Mouse (Mus musculus) kidney, embryonic 14.5 days (tissue): ENCODE results near the gene H1foo. TPM values are rescaled to one million over a fixed set of nuclear protein-coding genes. Genes with fewer than 3 reads are reported as not detected.

Experiments used
- ATAC-seq: fragments of 200-750 bp; cut with Nextera tagmentation; 2 replicates; pipeline ENCODE4 v1.8.0; 2017; ENCODE audit warnings: moderate number of reproducible peaks, mild to moderate bottlenecking, moderate TSS enrichment, moderate library complexity; ENCODE audit not compliant: low FRiP score, low TSS enrichment
- H3K27ac ChIP-seq: fragments of 300-500 bp; sonication (generic); 2 replicates; pipeline ENCODE4 v1.5.1; 2014; ENCODE audit warnings: low read depth, mild to moderate bottlenecking, low read length, moderate library complexity, mixed read lengths
- H3K27me3 ChIP-seq: fragments of 300-500 bp; sonication (generic); 2 replicates; pipeline ENCODE4 v1.6.1; 2014; ENCODE audit warnings: mild to moderate bottlenecking, low read length; ENCODE audit not compliant: control insufficient read depth, insufficient read depth
- H3K36me3 ChIP-seq: fragments of 300-500 bp; sonication (generic); 2 replicates; pipeline ENCODE4 v1.6.1; 2014; ENCODE audit warnings: low read length, mixed read lengths; ENCODE audit not compliant: control insufficient read depth, insufficient read depth
- H3K4me1 ChIP-seq: fragments of 300-500 bp; sonication (generic); 2 replicates; pipeline ENCODE4 v1.6.1; 2014; ENCODE audit warnings: low read length, mixed read lengths; ENCODE audit not compliant: control insufficient read depth, insufficient read depth
- H3K4me2 ChIP-seq: fragments of 300-500 bp; sonication (generic); replicated peaks from 2 replicates; pipeline ENCODE4 v1.6.1; 2014; ENCODE audit warnings: low read depth, mild to moderate bottlenecking, low read length
- H3K4me3 ChIP-seq: fragments of 300-500 bp; sonication (generic); 2 replicates; pipeline ENCODE4 v1.5.1; 2014; ENCODE audit warnings: mild to moderate bottlenecking, low read length
- H3K9ac ChIP-seq: fragments of 300-500 bp; sonication (generic); 2 replicates; pipeline ENCODE4 v1.6.1; 2014; ENCODE audit warnings: low read depth, mild to moderate bottlenecking, low read length, moderate library complexity
- H3K9me3 ChIP-seq: fragments of 300-500 bp; sonication (generic); 2 replicates; pipeline ENCODE4 v1.6.1; 2016; ENCODE audit warnings: low read length; ENCODE audit not compliant: control insufficient read depth
- WGBS: fragments of 180-500 bp; shearing (Covaris S2); extraction: QIAGEN DNeasy Blood & Tissue Kit; methylation state at CpG from one replicate; pipeline ENCODE4 v1.1.7; 2014; 5-methylcytosine and 5-hydroxymethylcytosine counted together
- polyA plus RNA-seq: library from polyadenylated mRNA; unstranded; fragments of >200 nt; fragmentation: Nextera tagmentation; extraction: Ambion mirVana; gene quantifications from 2 replicates; pipeline ENCODE4 v1.2.1, GENCODE M21; 2014

H1foo gene
- not detected in 2 replicates for polyA plus RNA-seq

DNA sequence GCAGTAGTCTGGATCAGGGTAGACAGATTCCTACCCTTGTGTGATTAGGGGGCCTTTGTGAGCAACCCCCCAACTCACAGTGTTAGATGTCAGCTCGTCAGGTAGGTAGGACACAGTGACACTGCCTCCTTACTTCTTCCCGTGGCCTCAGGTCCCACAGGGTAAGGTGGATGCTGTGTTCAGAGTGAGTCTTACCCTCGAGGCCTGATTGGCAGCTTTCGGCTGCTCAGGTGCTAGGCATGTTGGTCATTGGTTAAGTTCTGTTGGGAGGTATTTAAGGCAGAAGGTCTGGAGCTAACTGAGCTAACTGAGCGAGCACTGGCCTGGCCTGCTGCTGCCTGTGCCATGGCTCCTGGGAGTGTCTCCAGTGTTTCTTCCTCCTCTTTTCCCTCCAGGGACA, at the start of gene H1foo:
Gene H1foo (plus strand): TSS at position 301 of the 400 bp plus-strand sequence.
- no peak within 1 kb of the TSS for H3K4me3 ChIP-seq
- no peaks in the 10 kb centered on the region for H3K27me3 ChIP-seq
- no peak within 1 kb of the TSS for H3K27ac ChIP-seq
- no peaks in the 10 kb centered on the region for H3K9me3 ChIP-seq
- no peaks in the 10 kb centered on the region for H3K36me3 ChIP-seq
- H3K4me2 ChIP-seq = no peak within 1 kb of the TSS
- no peak for ATAC-seq
- H3K4me1 ChIP-seq = peaks cover 7% of the 10 kb centered on the region; the same call in 1 of the 2 replicates
- H3K9ac ChIP-seq = no peak within 1 kb of the TSS
- WGBS = 84% methylated on average over 5 of the region's 5 CpGs

DNA sequence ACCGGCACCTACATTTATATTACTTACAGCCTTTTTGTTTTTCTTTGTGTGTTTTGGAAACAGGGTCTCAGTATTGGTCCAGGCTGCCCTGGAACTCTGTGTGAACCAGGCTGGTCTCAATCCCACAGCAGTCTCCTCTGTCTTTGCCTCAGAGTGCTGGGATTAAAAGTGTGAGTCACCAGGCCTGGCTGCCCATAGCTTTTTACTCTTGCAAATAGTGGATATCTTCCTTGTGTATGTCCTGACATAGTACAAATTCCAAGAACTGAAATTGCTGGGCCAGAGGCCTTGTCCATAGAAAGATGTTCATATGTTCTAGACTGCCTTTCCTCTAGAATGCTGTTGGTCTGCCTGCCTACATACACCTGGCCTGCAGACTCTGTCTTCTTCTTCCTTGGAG, 48.4 kb upstream of the H1foo start:
- WGBS = 80% methylated on average over 1 of the region's 1 CpGs

DNA sequence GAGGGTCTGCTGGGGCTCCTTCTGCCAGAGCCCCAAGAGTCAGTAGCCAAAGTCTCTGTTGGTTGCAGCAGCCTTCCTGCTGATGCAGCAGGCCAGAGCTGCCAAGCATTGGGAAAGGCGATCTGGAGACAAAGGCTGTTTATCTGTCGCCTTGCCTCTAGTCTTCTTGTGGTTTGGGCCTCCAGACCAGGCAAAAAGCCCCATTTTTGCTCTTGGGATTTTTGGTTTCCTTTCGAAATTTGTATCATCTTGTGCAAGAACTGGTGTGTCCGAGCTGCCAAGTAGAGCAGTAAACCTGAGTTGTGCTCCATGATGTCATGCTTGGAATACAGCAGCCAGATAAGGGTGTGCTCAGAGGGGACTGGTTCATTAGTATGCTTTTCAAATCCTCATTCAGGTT, 47.6 kb upstream of the H1foo start:
- no peak overlapping the region for H3K4me3 ChIP-seq
- H3K36me3 ChIP-seq = peaks cover 24% of the 10 kb centered on the region
- H3K4me1 ChIP-seq = 0 out of 2 replicates have a peak, but pooled peaks cover 4% of the 10 kb centered on the region
- H3K27me3 ChIP-seq = no peaks in the 10 kb centered on the region
- no peaks in the 10 kb centered on the region for H3K9me3 ChIP-seq
- no peak overlapping the region for H3K4me2 ChIP-seq
- 83% methylated on average over 4 of the region's 4 CpGs for WGBS
- H3K9ac ChIP-seq = no peak overlapping the region
- ATAC-seq = no peak
- H3K27ac ChIP-seq = no peak overlapping the region

More for the DNA sequence above, 48.4 kb upstream of the H1foo start:
- Histone ChIP-seq H3K27ac (no peak overlapping the region), H3K36me3 (peaks cover 28% of the 10 kb centered on the region), H3K4me1 (0 out of 2 replicates have a peak, but pooled peaks cover 6% of the 10 kb centered on the region), H3K27me3 (no peaks in the 10 kb centered on the region), H3K4me2 (no peak overlapping the region), H3K4me3 (no peak overlapping the region), H3K9me3 (no peaks in the 10 kb centered on the region), H3K9ac (no peak overlapping the region)
- no peak for ATAC-seq

DNA sequence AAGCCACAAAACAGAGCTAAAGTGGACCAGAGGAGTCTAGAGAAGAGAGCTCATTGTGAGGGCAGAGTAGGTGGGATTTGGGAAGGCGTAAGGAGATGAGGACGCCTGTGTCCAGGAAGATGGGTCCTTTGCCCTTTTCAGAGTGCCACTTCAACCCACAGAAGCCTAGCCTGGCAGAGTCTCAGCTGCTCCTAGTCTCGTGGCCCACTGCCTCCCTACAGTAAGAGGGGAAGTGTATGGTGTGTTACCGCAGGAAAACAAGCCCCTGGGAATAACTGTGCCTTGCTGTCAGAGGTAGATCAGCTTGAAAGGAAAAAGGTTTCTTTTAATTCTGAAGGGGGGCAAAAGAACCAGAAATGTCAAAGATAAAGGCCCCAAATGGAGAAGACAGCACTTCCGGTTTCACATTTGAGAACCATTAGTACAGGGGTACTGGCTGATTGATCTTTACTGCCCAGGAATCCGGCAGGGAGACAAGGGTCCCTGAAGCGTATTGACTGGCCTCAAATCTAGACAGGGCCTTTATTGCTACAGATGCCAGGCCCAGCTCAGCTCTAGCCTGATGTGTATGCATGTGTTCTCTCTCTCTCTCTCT, 46.7 kb upstream of the H1foo start:
- no peak overlapping the region for H3K4me2 ChIP-seq
- H3K4me1 ChIP-seq = 0 out of 2 replicates have a peak, but pooled peaks cover 4% of the 10 kb centered on the region
- H3K27ac ChIP-seq = no peak overlapping the region
- H3K27me3 ChIP-seq = no peaks in the 10 kb centered on the region
- 75% methylated on average over 7 of the region's 7 CpGs for WGBS
- no peak overlapping the region for H3K4me3 ChIP-seq
- no peak overlapping the region for H3K9ac ChIP-seq
- ATAC-seq = no peak
- peaks cover 25% of the 10 kb centered on the region for H3K36me3 ChIP-seq
- no peaks in the 10 kb centered on the region for H3K9me3 ChIP-seq

DNA sequence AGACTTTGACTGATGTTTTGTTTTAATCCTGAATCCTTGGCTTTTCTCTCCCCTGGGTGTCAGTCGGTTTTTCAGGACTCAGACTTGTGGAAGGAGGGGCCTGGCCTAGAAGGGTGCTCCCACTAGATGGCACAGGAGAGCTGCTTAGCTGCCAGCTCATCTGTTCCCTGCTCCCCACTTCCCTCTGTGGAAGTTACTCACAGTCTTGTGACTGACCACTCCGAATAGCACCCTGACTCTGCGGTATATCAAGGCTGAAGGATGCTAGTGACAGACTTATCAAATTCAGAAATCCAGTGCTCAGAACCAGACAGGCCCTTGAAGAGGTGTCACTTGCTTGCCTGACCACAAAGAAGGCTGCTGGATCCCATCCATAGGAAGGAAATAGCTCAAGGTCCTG, 43.7 kb upstream of the H1foo start:
- 20% methylated on average over 3 of the region's 3 CpGs for WGBS
- Histone ChIP-seq H3K27me3 (no peaks in the 10 kb centered on the region), H3K4me1 (0 out of 2 replicates have a peak, but pooled peaks cover 4% of the 10 kb centered on the region), H3K9me3 (no peaks in the 10 kb centered on the region), H3K9ac (no peak overlapping the region), H3K36me3 (peaks cover 19% of the 10 kb centered on the region), H3K4me2 (no peak overlapping the region), H3K4me3 (no peak overlapping the region), H3K27ac (peak overlapping the region; percentile 37; the same call in 1 of the 2 replicates)
- ATAC-seq = peak; percentile 69; the same call in 1 of the 2 replicates

DNA sequence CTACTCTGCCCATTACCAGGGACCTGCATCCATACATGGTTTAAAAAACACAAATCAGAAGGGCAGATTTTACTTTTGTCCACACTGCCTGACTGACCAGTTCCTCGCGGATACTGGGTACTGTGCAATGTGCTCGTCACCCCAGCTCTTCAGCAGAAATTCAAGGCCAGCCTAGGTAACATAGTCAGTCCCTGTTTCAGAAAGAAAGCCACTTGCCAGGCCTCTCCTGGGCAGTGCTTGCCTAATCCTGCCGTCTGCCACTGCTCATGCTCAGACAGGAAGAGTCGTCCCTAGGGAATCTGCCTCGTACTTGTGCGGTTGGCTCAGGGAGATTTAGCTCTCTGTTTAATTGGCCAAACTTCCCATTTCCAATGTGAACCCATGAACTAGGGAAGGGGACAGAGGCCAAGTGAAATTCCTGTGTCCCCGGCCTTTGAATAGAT, 43.2 kb upstream of the H1foo start:
- Histone ChIP-seq H3K9ac (no peak overlapping the region), H3K9me3 (no peaks in the 10 kb centered on the region), H3K27me3 (no peaks in the 10 kb centered on the region), H3K4me2 (no peak overlapping the region), H3K4me1 (0 out of 2 replicates have a peak, but pooled peaks cover 4% of the 10 kb centered on the region), H3K4me3 (no peak overlapping the region), H3K36me3 (peaks cover 19% of the 10 kb centered on the region), H3K27ac (peak overlapping the region; percentile 37; the same call in 1 of the 2 replicates)
- no peak for ATAC-seq
- 74% methylated on average over 8 of the region's 8 CpGs for WGBS

DNA sequence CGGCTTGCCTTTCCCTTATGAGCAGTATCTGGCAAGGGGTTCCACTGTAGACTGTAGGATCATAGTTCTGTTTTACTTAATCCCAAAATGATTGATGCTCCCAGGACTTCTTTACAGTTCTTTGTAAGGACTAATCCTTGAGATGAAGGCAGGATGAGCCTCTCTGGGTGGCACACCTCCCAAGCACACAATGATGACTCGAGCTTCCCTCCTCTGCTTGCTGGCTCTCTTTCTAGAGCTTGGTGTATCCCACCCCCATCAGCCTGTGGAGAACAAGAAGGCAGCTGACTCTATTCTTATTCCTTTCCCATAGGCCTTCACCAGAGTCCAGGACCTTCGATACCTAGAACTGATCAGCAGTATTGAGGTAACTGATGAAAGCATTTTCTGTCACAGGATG, 42.2 kb upstream of the H1foo start:
- 0 out of 2 replicates have a peak, but pooled peaks cover 4% of the 10 kb centered on the region for H3K4me1 ChIP-seq
- WGBS = 86% methylated on average over 3 of the region's 3 CpGs
- no peak overlapping the region for H3K9ac ChIP-seq
- H3K27ac ChIP-seq = no peak overlapping the region
- no peaks in the 10 kb centered on the region for H3K27me3 ChIP-seq
- no peaks in the 10 kb centered on the region for H3K9me3 ChIP-seq
- no peak overlapping the region for H3K4me3 ChIP-seq
- no peak overlapping the region for H3K4me2 ChIP-seq
- no peak for ATAC-seq
- H3K36me3 ChIP-seq = peaks cover 26% of the 10 kb centered on the region

DNA sequence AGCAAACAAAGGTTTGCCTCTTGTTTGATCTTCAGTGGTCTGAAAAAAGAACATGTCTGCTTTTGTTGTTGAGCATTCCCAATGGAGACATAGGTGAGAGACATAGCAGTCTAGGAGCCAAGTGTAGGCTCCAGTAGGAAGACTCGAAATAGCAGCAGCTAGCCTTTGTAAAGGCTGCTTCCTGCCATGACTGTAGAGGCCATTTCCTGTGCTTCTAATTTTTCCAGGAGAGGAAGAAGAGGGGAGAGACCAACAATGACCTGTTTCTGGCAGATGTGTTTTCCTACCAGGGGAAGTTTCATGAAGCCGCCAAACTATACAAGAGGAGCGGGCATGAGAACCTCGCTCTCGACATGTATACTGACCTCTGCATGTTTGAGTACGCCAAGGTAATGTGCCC, 39.2 kb upstream of the H1foo start:
- H3K9ac ChIP-seq = no peak overlapping the region
- H3K9me3 ChIP-seq = no peaks in the 10 kb centered on the region
- H3K36me3 ChIP-seq = peaks cover 13% of the 10 kb centered on the region; the same call in 1 of the 2 replicates
- no peak for ATAC-seq
- peaks cover 14% of the 10 kb centered on the region; the same call in 1 of the 2 replicates for H3K4me1 ChIP-seq
- no peaks in the 10 kb centered on the region for H3K27me3 ChIP-seq
- 88% methylated on average over 6 of the region's 6 CpGs for WGBS
- no peak overlapping the region for H3K4me3 ChIP-seq
- no peak overlapping the region for H3K4me2 ChIP-seq
- H3K27ac ChIP-seq = peak overlapping the region; percentile 55

DNA sequence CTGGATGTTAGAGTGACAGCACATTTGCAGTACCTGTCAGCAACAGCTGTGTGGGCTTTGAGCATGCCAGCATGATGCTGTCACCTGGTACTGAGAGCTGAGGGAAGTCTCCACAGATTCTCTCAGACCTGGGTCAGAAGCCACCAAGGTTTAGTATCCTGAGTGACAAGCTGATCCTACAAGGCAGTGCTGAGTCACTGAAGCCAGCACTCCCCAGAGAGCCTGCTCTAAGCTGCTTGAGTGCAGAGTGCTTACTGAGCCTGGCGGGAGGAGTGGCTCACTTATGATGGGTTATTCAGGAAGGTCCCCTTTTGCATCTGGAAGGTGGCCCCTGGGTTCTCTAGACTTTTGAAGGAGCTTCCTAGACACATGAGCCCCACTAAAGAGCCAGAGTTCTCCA, 38.3 kb upstream of the H1foo start:
- no peak overlapping the region for H3K27ac ChIP-seq
- no peak overlapping the region for H3K9ac ChIP-seq
- H3K9me3 ChIP-seq = no peaks in the 10 kb centered on the region
- no peaks in the 10 kb centered on the region for H3K27me3 ChIP-seq
- H3K36me3 ChIP-seq = peaks cover 13% of the 10 kb centered on the region; the same call in 1 of the 2 replicates
- no peak overlapping the region for H3K4me3 ChIP-seq
- WGBS = 78% methylated on average over 1 of the region's 1 CpGs
- peaks cover 14% of the 10 kb centered on the region; the same call in 1 of the 2 replicates for H3K4me1 ChIP-seq
- ATAC-seq = no peak
- H3K4me2 ChIP-seq = no peak overlapping the region
